Comparison of ENCODE assay signal across 10 mouse cellular contexts in genomic region chr10:82696453-82697079, GRCm38 (mm10). TPM values are rescaled to one million over a fixed set of nuclear protein-coding genes. Genes with fewer than 3 reads are reported as not detected.
DNase-seq lines count a peak whose midpoint lies in the region; ATAC-seq lines count a peak whose summit lies in the region.
"Had no signal": no experiment of that assay in that cellular context is flagged by ENCODE, and none has a peak within 500 bp of the region (broad histone marks: within the 10 kb centered on the region; RNA-seq: fewer than 3 reads in every experiment).

No protein-coding gene starts in this region.

- 47% methylated on average over 4 of the region's 4 CpGs for WGBS in liver, embryonic 11.5 days
- 48% methylated on average over 4 of the region's 4 CpGs for WGBS in macrophage (ENCODE audit: missing documents)
- WGBS in forebrain, embryonic 14.5 days, result 78% methylated on average over 4 of the region's 4 CpGs

- 0 out of 2 replicates have a peak overlapping the region, but pooled peaks have one; percentile 14 for H3K4me2 ChIP-seq in liver, embryonic 11.5 days
- no peak overlapping the region for H3K4me2 ChIP-seq in forebrain, embryonic 14.5 days (ENCODE audit: low read length)

- no peak overlapping the region for H3K4me3 ChIP-seq in liver, embryonic 11.5 days (ENCODE audit: low read depth, low read length)
- no peak overlapping the region for H3K4me3 ChIP-seq in macrophage (ENCODE audit: inconsistent target)
- H3K4me3 ChIP-seq in forebrain, embryonic 14.5 days (ENCODE audit: low read depth, low read length), result no peak overlapping the region

- peaks cover 21% of the 10 kb centered on the region for H3K79me2 ChIP-seq in macrophage (ENCODE audit: inconsistent target)

- H3K36me3 ChIP-seq in liver, embryonic 11.5 days (ENCODE audit: control insufficient read depth, insufficient read depth, low read length), result no peaks in the 10 kb centered on the region
- peaks cover 5% of the 10 kb centered on the region; the same call in 1 of the 2 replicates for H3K36me3 ChIP-seq in macrophage (ENCODE audit: inconsistent target)
- peaks cover 4% of the 10 kb centered on the region; the same call in 1 of the 2 replicates for H3K36me3 ChIP-seq in forebrain, embryonic 14.5 days (ENCODE audit: control insufficient read depth, insufficient read depth, low read length)

- DNase-seq in liver, embryonic 11.5 days (ENCODE audit: low spot score), result no peak
- DNase-seq in liver, result no peak
- peak; percentile 18 for DNase-seq in adrenal gland, postnatal 25 days
- no peak for DNase-seq in frontal cortex, postnatal 10 days (ENCODE audit: low spot score in 2 of 2)
- DNase-seq in forebrain, embryonic 14.5 days (ENCODE audit: low spot score), result no peak

- no peaks in the 10 kb centered on the region for H3K9me3 ChIP-seq in liver, embryonic 11.5 days (ENCODE audit: control insufficient read depth, low read length)
- no peaks in the 10 kb centered on the region for H3K9me3 ChIP-seq in forebrain, embryonic 14.5 days (replicated peaks; ENCODE audit: control insufficient read depth, low read length)

- no peaks in the 10 kb centered on the region for H3K27me3 ChIP-seq in liver, embryonic 11.5 days (replicated peaks; ENCODE audit: control insufficient read depth, insufficient read depth, low read length)
- no peaks in the 10 kb centered on the region for H3K27me3 ChIP-seq in forebrain, embryonic 14.5 days (replicated peaks; ENCODE audit: control insufficient read depth, insufficient read depth, low read length)
- H3K27me3 ChIP-seq: Patski had no signal

- H3K27ac ChIP-seq in liver, embryonic 11.5 days (ENCODE audit: low read depth, low read length), result peak overlapping the region; percentile 43; the same call in 1 of the 2 replicates
- H3K27ac ChIP-seq in macrophage, result peak overlapping the region; percentile 68
- H3K27ac ChIP-seq in forebrain, embryonic 14.5 days (ENCODE audit: low read depth, low read length), result no peak overlapping the region
- H3K27ac ChIP-seq: hindbrain, postnatal 0 days had no signal

- H3K9ac ChIP-seq in liver, embryonic 11.5 days (ENCODE audit: low read depth, low read length), result 0 out of 2 replicates have a peak overlapping the region, but pooled peaks have one; percentile 37
- H3K9ac ChIP-seq in forebrain, embryonic 14.5 days (ENCODE audit: low read length), result no peak overlapping the region

- peaks cover 25% of the 10 kb centered on the region for H3K4me1 ChIP-seq in liver, embryonic 11.5 days (replicated peaks; ENCODE audit: control insufficient read depth, insufficient read depth, low read length)
- H3K4me1 ChIP-seq in forebrain, embryonic 14.5 days (ENCODE audit: control insufficient read depth, insufficient read depth, low read length), result peaks cover 13% of the 10 kb centered on the region

- no peak for ATAC-seq in liver, embryonic 11.5 days (replicated peaks; ENCODE audit: low FRiP score)
- peak; percentile 7 for ATAC-seq in common myeloid progenitor, adult 5-6 weeks (replicated peaks; ENCODE audit: low read depth, poor library complexity, severe bottlenecking)
- no peak for ATAC-seq in monocyte, adult 5-6 weeks (replicated peaks; ENCODE audit: insufficient number of reproducible peaks, low FRiP score, low TSS enrichment, poor library complexity, severe bottlenecking)
- ATAC-seq in forebrain, embryonic 14.5 days, result no peak
- ATAC-seq: hindbrain, postnatal 0 days; Patski had no signal

RNA-seq across cellular contexts. Expression of gene Hcfc2, which starts 0.6 kb away (rescaled TPM):
- polyA plus RNA-seq in liver, embryonic 11.5 days (2014; fragmentation: Nextera tagmentation; extraction: Ambion mirVana), result 23.1 and 24.0 TPM in 2 replicates
- total RNA-seq in adrenal gland, postnatal 25 days (2021), result 26.2 and 27.6 TPM in 2 replicates
- total RNA-seq in common myeloid progenitor, adult 5-6 weeks (2017), result 27.8 and 28.8 TPM in 2 replicates
- 10 to 100 TPM; 11.7 to 58.6 (median 32.4) TPM for total RNA-seq in macrophage (2018; cell fraction: chromatin; rRNA removed)
- total RNA-seq in macrophage (2018; cell fraction: cytosol; rRNA removed), result 10 to 100 TPM in 23 of 26 experiments, 1 to 10 TPM in 3; 5.5 to 16.3 (median 11.7) TPM
- 10 to 100 TPM; 14.6 to 74.5 (median 27.1) TPM for total RNA-seq in macrophage (2018; cell fraction: nucleus; rRNA removed)
- polyA plus RNA-seq in macrophage (2018), result 8.0 to 11.4 TPM (median 10.5 TPM) in 3 replicates
- total RNA-seq in monocyte, adult 5-6 weeks (2017), result 35.4 to 71.3 TPM (median 52.3 TPM) in 3 replicates
- polyA plus RNA-seq in forebrain, embryonic 14.5 days (2014; fragmentation: Nextera tagmentation; extraction: Ambion mirVana), result 38.3 and 48.4 TPM in 2 replicates

RNA-seq across cellular contexts. Expression of gene Glt8d2, which starts 6.1 kb away (rescaled TPM):
- polyA plus RNA-seq in liver, embryonic 11.5 days (2014; fragmentation: Nextera tagmentation; extraction: Ambion mirVana), result 1.2 TPM in 2 replicates
- total RNA-seq in adrenal gland, postnatal 25 days (2021), result 1.4 and 1.8 TPM in 2 replicates
- total RNA-seq in common myeloid progenitor, adult 5-6 weeks (2017), result 0.19 and 4.7 TPM in 2 replicates
- total RNA-seq in macrophage (2018; cell fraction: chromatin; rRNA removed), result 1 to 10 TPM in 1 of 26 experiments, under 1 TPM in 1, not detected in 24; 0.28 to 1.3 TPM
- total RNA-seq in macrophage (2018; cell fraction: cytosol; rRNA removed), result not detected
- total RNA-seq in macrophage (2018; cell fraction: nucleus; rRNA removed), result under 1 TPM in 2 of 26 experiments, not detected in 24; 0.30 to 0.48 TPM
- polyA plus RNA-seq in macrophage (2018), result not detected in 3 replicates
- total RNA-seq in monocyte, adult 5-6 weeks (2017), result 1.2 TPM in 1 of 3 replicates, not detected in the others
- 2.6 and 4.0 TPM in 2 replicates for polyA plus RNA-seq in forebrain, embryonic 14.5 days (2014; fragmentation: Nextera tagmentation; extraction: Ambion mirVana)
